In genomic region chr12:49401796-49402130, GRCm38 (mm10) we compare ENCODE assay signal across 9 mouse cellular contexts. TPM values are rescaled to one million over a fixed set of nuclear protein-coding genes. Genes with fewer than 3 reads are reported as not detected.
DNase-seq lines count a peak whose midpoint lies in the region; ATAC-seq and TF ChIP-seq lines count a peak whose summit lies in the region.
"Had no signal": no experiment of that assay in that cellular context is flagged by ENCODE, and none has a peak within 500 bp of the region (broad histone marks: within the 10 kb centered on the region; RNA-seq: fewer than 3 reads in every experiment).

No protein-coding gene starts in this region.

- no peaks in the 10 kb centered on the region for H3K9me3 ChIP-seq in heart, embryonic 13.5 days
- no peaks in the 10 kb centered on the region for H3K9me3 ChIP-seq in ES-E14 (ENCODE audit: control insufficient read depth, insufficient read depth, low read depth, low read length)
- H3K9me3 ChIP-seq in forebrain, embryonic 16.5 days (ENCODE audit: control insufficient read depth, low read length) = no peaks in the 10 kb centered on the region
- H3K9me3 ChIP-seq in liver, embryonic 15.5 days (replicated peaks) = no peaks in the 10 kb centered on the region

- under 1% methylated on average over 5 of the region's 5 CpGs for WGBS in heart, embryonic 13.5 days
- 1% methylated on average over 5 of the region's 5 CpGs for WGBS in forebrain, embryonic 16.5 days
- WGBS in liver, embryonic 15.5 days (ENCODE audit: insufficient replicate concordance) = 0% methylated on average over 5 of the region's 5 CpGs
- 3% methylated on average over 5 of the region's 5 CpGs for WGBS in thymus, adult 2 months

- H3K27me3 ChIP-seq in heart, embryonic 13.5 days (replicated peaks) = peaks cover 73% of the 10 kb centered on the region
- no peaks in the 10 kb centered on the region for H3K27me3 ChIP-seq in forebrain, embryonic 16.5 days (replicated peaks; ENCODE audit: control insufficient read depth, insufficient read depth, low read length)
- peaks cover 54% of the 10 kb centered on the region for H3K27me3 ChIP-seq in liver, embryonic 15.5 days
- no peaks in the 10 kb centered on the region for H3K27me3 ChIP-seq in thymus, adult 2 months (ENCODE audit: control insufficient read depth, insufficient read depth, low read length)

- no peak for TF ChIP-seq POLR2A in thymus, adult 2 months (IDR thresholded peaks at IDR 0.05; ENCODE audit: control insufficient read depth, extremely low read depth, insufficient read depth, low read length, poor library complexity)

- H3K4me1 ChIP-seq in heart, embryonic 13.5 days = peaks cover 11% of the 10 kb centered on the region
- no peaks in the 10 kb centered on the region for H3K4me1 ChIP-seq in ES-E14 (ENCODE audit: control insufficient read depth in 2 of 2, insufficient read depth in 2 of 2, low read length in 2 of 2, poor library complexity in 1 of 2)
- H3K4me1 ChIP-seq in forebrain, embryonic 16.5 days (replicated peaks; ENCODE audit: control insufficient read depth, insufficient read depth, low read length) = peaks cover 29% of the 10 kb centered on the region
- H3K4me1 ChIP-seq in liver, embryonic 15.5 days (replicated peaks) = no peaks in the 10 kb centered on the region
- H3K4me1 ChIP-seq in thymus, adult 2 months (replicated peaks; ENCODE audit: control insufficient read depth, insufficient read depth, low read length) = no peaks in the 10 kb centered on the region

- no peak for DNase-seq in heart, adult 9 months (ENCODE audit: low spot score in 2 of 2)
- DNase-seq in ES-E14 (ENCODE audit: low read depth, low spot score) = no peak
- no peak for DNase-seq in thymus, adult 2 months
- DNase-seq in kidney, postnatal 36 days = no peak
- no peak for DNase-seq in left cerebral cortex, adult 9 months (ENCODE audit: low spot score in 2 of 2)

- H3K27ac ChIP-seq in heart, embryonic 13.5 days (replicated peaks) = no peak overlapping the region
- no peak overlapping the region for H3K27ac ChIP-seq in ES-E14 (ENCODE audit: insufficient read depth, low read depth, low read length, poor library complexity, severe bottlenecking)
- peak overlapping the region; percentile 100 for H3K27ac ChIP-seq in forebrain, embryonic 16.5 days (ENCODE audit: low read length)
- no peak overlapping the region for H3K27ac ChIP-seq in liver, embryonic 15.5 days (replicated peaks)
- H3K27ac ChIP-seq in thymus, adult 2 months (ENCODE audit: control insufficient read depth, insufficient read depth, low read length) = no peak overlapping the region
- H3K27ac ChIP-seq: liver, embryonic 14.5 days had no signal

- TF ChIP-seq CTCF in thymus, adult 2 months (IDR thresholded peaks at IDR 0.05; ENCODE audit: borderline replicate concordance, control insufficient read depth, extremely low read depth, insufficient read depth, low read length, poor library complexity) = no peak

- no peak for ATAC-seq in heart, embryonic 13.5 days (ENCODE audit: extremely low read depth, insufficient number of reproducible peaks, low FRiP score, low TSS enrichment)
- no peak for ATAC-seq in forebrain, embryonic 16.5 days
- ATAC-seq in liver, embryonic 15.5 days (ENCODE audit: insufficient read depth) = no peak

- H3K4me2 ChIP-seq in heart, embryonic 13.5 days = peak overlapping the region; percentile 78
- peak overlapping the region; percentile 93 for H3K4me2 ChIP-seq in forebrain, embryonic 16.5 days (ENCODE audit: low read length)
- peak overlapping the region; percentile 37 for H3K4me2 ChIP-seq in liver, embryonic 15.5 days

- peak overlapping the region; percentile 67 for H3K9ac ChIP-seq in heart, embryonic 13.5 days
- peak overlapping the region; percentile 64; the same call in 1 of the 2 replicates for H3K9ac ChIP-seq in ES-E14 (ENCODE audit: insufficient read depth, low read depth, low read length, poor library complexity, severe bottlenecking)
- peak overlapping the region; percentile 96 for H3K9ac ChIP-seq in forebrain, embryonic 16.5 days (replicated peaks; ENCODE audit: low read depth, low read length)
- H3K9ac ChIP-seq in liver, embryonic 15.5 days = no peak overlapping the region
- H3K9ac ChIP-seq: liver, embryonic 14.5 days had no signal

- H3K4me3 ChIP-seq in heart, embryonic 13.5 days = peak overlapping the region; percentile 54
- peak overlapping the region; percentile 53 to 64 for H3K4me3 ChIP-seq in ES-E14 (ENCODE audit: insufficient read depth in 1 of 2, low read depth in 1 of 2, low read length in 2 of 2, poor library complexity in 1 of 2, severe bottlenecking in 1 of 2)
- peak overlapping the region; percentile 59 for H3K4me3 ChIP-seq in forebrain, embryonic 16.5 days (replicated peaks; ENCODE audit: low read length)
- H3K4me3 ChIP-seq in liver, embryonic 15.5 days (replicated peaks) = no peak overlapping the region
- H3K4me3 ChIP-seq in thymus, adult 2 months (ENCODE audit: control insufficient read depth, insufficient read depth, low read length) = no peak overlapping the region

- no peaks in the 10 kb centered on the region for H3K36me3 ChIP-seq in heart, embryonic 13.5 days
- no peaks in the 10 kb centered on the region for H3K36me3 ChIP-seq in ES-E14 (ENCODE audit: control insufficient read depth, insufficient read depth, low read length, poor library complexity, severe bottlenecking)
- no peaks in the 10 kb centered on the region for H3K36me3 ChIP-seq in forebrain, embryonic 16.5 days (ENCODE audit: control insufficient read depth, insufficient read depth)
- H3K36me3 ChIP-seq in liver, embryonic 15.5 days (replicated peaks) = no peaks in the 10 kb centered on the region
- H3K36me3 ChIP-seq in thymus, adult 2 months (ENCODE audit: control insufficient read depth, insufficient read depth, low read length) = no peaks in the 10 kb centered on the region

- in situ Hi-C loops in ES-E14 (cut with MboI; ENCODE audit: low sequenced_read_pairs in 2 of 2, unreplicated experiment in 2 of 2) = no loop called here

TF ChIP-seq in ES-E14, 5 proteins besides CTCF, POLR2A, EP300 and RAD21:
- TF ChIP-seq ZC3H11A (IDR thresholded peaks at IDR 0.05; ENCODE audit: borderline replicate concordance, low read depth, low read length) = no peak
- no peak for TF ChIP-seq ZNF384 (IDR thresholded peaks at IDR 0.05; ENCODE audit: low read depth, low read length)
- TF ChIP-seq HCFC1 (IDR thresholded peaks at IDR 0.05; ENCODE audit: borderline replicate concordance, insufficient read depth, low read length) = no peak
- TF ChIP-seq MAFK (IDR thresholded peaks at IDR 0.05; ENCODE audit: insufficient read depth, low read depth, low read length) = no peak
- no peak for TF ChIP-seq CHD2 (IDR thresholded peaks at IDR 0.05; ENCODE audit: low read depth, low read length)

RNA-seq across cellular contexts. Expression of gene Gm43517, which starts 16.8 kb away (rescaled TPM):
- not detected in 2 replicates for polyA plus RNA-seq in heart, embryonic 13.5 days (2015; fragmentation: Nextera tagmentation; extraction: Ambion mirVana)
- not detected in 2 replicates for total RNA-seq in ES-E14 (2012; rRNA removed)
- polyA plus RNA-seq in forebrain, embryonic 16.5 days (2015; fragmentation: Nextera tagmentation; extraction: Ambion mirVana) = 3.6 and 4.0 TPM in 2 replicates
- polyA plus RNA-seq in liver, embryonic 15.5 days (2015; fragmentation: Nextera tagmentation; extraction: Ambion mirVana) = not detected in 2 replicates
- 0.06 and 0.13 TPM in 2 replicates for polyA plus RNA-seq in thymus, adult 2 months (2012; rRNA removed)
- polyA plus RNA-seq: liver, embryonic 14.5 days had no signal

RNA-seq across cellular contexts. Expression of gene Foxg1, which starts 19.3 kb away (rescaled TPM):
- 0.12 TPM in 1 of 2 replicates, not detected in the other for polyA plus RNA-seq in heart, embryonic 13.5 days (2015; fragmentation: Nextera tagmentation; extraction: Ambion mirVana)
- 0.21 and 0.36 TPM in 2 replicates for total RNA-seq in ES-E14 (2012; rRNA removed)
- 92.9 and 103 TPM in 2 replicates for polyA plus RNA-seq in forebrain, embryonic 16.5 days (2015; fragmentation: Nextera tagmentation; extraction: Ambion mirVana)
- 0.03 TPM in 1 of 2 replicates, not detected in the other for polyA plus RNA-seq in liver, embryonic 15.5 days (2015; fragmentation: Nextera tagmentation; extraction: Ambion mirVana)
- 4.8 and 5.2 TPM in 2 replicates for polyA plus RNA-seq in thymus, adult 2 months (2012; rRNA removed)
- polyA plus RNA-seq: liver, embryonic 14.5 days had no signal

Comparison
In these comparisons a context has a peak if more than half of its experiments do, and no peak if none do; other contexts are left out.
1. H3K4me2 ChIP-seq: peak in every context shown above with its lines; median percentile 93 in forebrain, embryonic 16.5 days; 78 in heart, embryonic 13.5 days; 37 in liver, embryonic 15.5 days.
2. H3K4me3 ChIP-seq: peak in heart, embryonic 13.5 days (single experiment), ES-E14 (2 of 2) and forebrain, embryonic 16.5 days (single experiment); none in liver, embryonic 15.5 days (single experiment) and thymus, adult 2 months (single experiment).
3. RNA of gene Foxg1, which starts 19.3 kb away (polyA plus RNA-seq): 92.9 to 103 TPM in forebrain, embryonic 16.5 days; 4.8 to 5.2 TPM in thymus, adult 2 months, 0.12 TPM in heart, embryonic 13.5 days and 0.03 TPM in liver, embryonic 15.5 days; every median in the first group is over 10 times any median in the second.